12 mouse cellular contexts compared by ENCODE assay signal in the genomic region with DNA sequence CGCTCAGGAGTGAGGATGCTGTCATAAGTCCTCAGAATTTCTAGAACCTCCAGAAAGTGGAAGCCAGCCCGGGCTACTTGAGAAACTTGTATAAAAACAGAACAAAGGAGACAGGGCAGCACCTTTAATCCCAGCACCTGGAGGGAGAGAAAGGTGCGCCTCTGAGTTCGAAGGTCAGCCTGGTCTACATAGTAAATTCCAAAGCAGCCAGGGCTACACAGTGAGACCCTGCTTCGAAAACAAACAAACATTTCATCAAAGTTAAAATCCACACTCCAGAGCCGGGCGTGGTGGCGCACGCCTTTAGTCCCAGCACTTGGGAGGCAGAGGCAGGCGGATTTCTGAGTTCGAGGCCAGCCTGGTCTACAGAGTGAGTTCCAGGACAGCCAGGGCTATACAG. TPM values are rescaled to one million over a fixed set of nuclear protein-coding genes. Genes with fewer than 3 reads are reported as not detected.
DNase-seq lines count a peak whose midpoint lies in the region; ATAC-seq and TF ChIP-seq lines count a peak whose summit lies in the region.
"Had no signal": no experiment of that assay in that cellular context is flagged by ENCODE, and none has a peak within 500 bp of the region (broad histone marks: within the 10 kb centered on the region; RNA-seq: fewer than 3 reads in every experiment).

No protein-coding gene starts in this region.

- DNase-seq in gastrocnemius, adult 2 months: no peak
- no peak for DNase-seq in gastrocnemius, postnatal 10 days
- DNase-seq in kidney, postnatal 14 days: no peak
- peak; percentile 54 for DNase-seq in ZHBTc4 (ENCODE audit: low read depth, low spot score)
- DNase-seq in urinary bladder, postnatal 4 days (ENCODE audit: low spot score in 2 of 2): no peak
- no peak for DNase-seq in left cerebral cortex, postnatal 10 days (ENCODE audit: extremely low spot score in 1 of 2, low spot score in 2 of 2)
- DNase-seq: thymus, postnatal 14 days had no signal

- H3K4me2 ChIP-seq in kidney, embryonic 16.5 days (replicated peaks; ENCODE audit: low read depth, low read length): no peak overlapping the region
- no peak overlapping the region for H3K4me2 ChIP-seq in intestine, embryonic 16.5 days (ENCODE audit: low read depth, low read length)
- H3K4me2 ChIP-seq: limb, embryonic 12.5 days; midbrain, embryonic 13.5 days had no signal

- no peaks in the 10 kb centered on the region for H3K27me3 ChIP-seq in kidney, embryonic 16.5 days (ENCODE audit: insufficient read depth, low read length)
- H3K27me3 ChIP-seq in intestine, embryonic 16.5 days (replicated peaks; ENCODE audit: control insufficient read depth, insufficient read depth, low read length): no peaks in the 10 kb centered on the region
- H3K27me3 ChIP-seq: limb, embryonic 12.5 days; lung, embryonic 15.5 days; midbrain, embryonic 13.5 days had no signal

- peak overlapping the region; percentile 80; the same call in 1 of the 2 replicates for H3K27ac ChIP-seq in gastrocnemius, adult 2 months
- H3K27ac ChIP-seq in kidney, embryonic 16.5 days (ENCODE audit: low read length): peak overlapping the region; percentile 85
- H3K27ac ChIP-seq in intestine, embryonic 16.5 days (ENCODE audit: low read length): peak overlapping the region; percentile 82

- H3K36me3 ChIP-seq in kidney, embryonic 16.5 days (ENCODE audit: insufficient read depth, low read length): no peaks in the 10 kb centered on the region; the same call in 1 of the 2 replicates
- H3K36me3 ChIP-seq in intestine, embryonic 16.5 days (ENCODE audit: control insufficient read depth, insufficient read depth, low read length): no peaks in the 10 kb centered on the region
- H3K36me3 ChIP-seq: lung, embryonic 15.5 days; midbrain, embryonic 13.5 days had no signal

- H3K9ac ChIP-seq in kidney, embryonic 16.5 days (replicated peaks; ENCODE audit: low read length): no peak overlapping the region
- H3K9ac ChIP-seq in intestine, embryonic 16.5 days (ENCODE audit: low read depth, low read length): no peak overlapping the region
- H3K9ac ChIP-seq: limb, embryonic 12.5 days had no signal

- H3K4me3 ChIP-seq in gastrocnemius, adult 2 months: no peak overlapping the region
- no peak overlapping the region for H3K4me3 ChIP-seq in kidney, embryonic 16.5 days (ENCODE audit: low read length)
- H3K4me3 ChIP-seq in intestine, embryonic 16.5 days (ENCODE audit: low read length): no peak overlapping the region
- H3K4me3 ChIP-seq: limb, embryonic 12.5 days; midbrain, embryonic 13.5 days had no signal

- no peaks in the 10 kb centered on the region for H3K9me3 ChIP-seq in kidney, embryonic 16.5 days (ENCODE audit: low read length)
- H3K9me3 ChIP-seq in intestine, embryonic 16.5 days (ENCODE audit: control insufficient read depth, low read length): no peaks in the 10 kb centered on the region
- H3K9me3 ChIP-seq: limb, embryonic 12.5 days; lung, embryonic 15.5 days; midbrain, embryonic 13.5 days had no signal

- TF ChIP-seq CTCF in gastrocnemius, adult 2 months (IDR thresholded peaks at IDR 0.05): no peak

- no peak for ATAC-seq in kidney, embryonic 16.5 days (ENCODE audit: low FRiP score, low TSS enrichment)
- peak; percentile 22 for ATAC-seq in intestine, embryonic 16.5 days

- intact Hi-C loops in gastrocnemius, adult 2 months (cut with DNase I): loop anchor here (5.0 kb wide), 1 partner anchor 74 kb away; no protein-coding TSS in a partner anchor
- intact Hi-C loops in left cerebral cortex, postnatal 10 days (cut with DNase I): no loop called here

- peaks cover 20% of the 10 kb centered on the region for H3K4me1 ChIP-seq in kidney, embryonic 16.5 days (ENCODE audit: insufficient read depth, low read length)
- peaks cover 40% of the 10 kb centered on the region for H3K4me1 ChIP-seq in intestine, embryonic 16.5 days (ENCODE audit: control insufficient read depth, insufficient read depth, low read length)

- WGBS in kidney, embryonic 16.5 days: 89% methylated on average over 10 of the region's 11 CpGs
- WGBS in intestine, embryonic 16.5 days: 77% methylated on average over 11 of the region's 11 CpGs

RNA-seq across cellular contexts. Expression of gene Spen, which starts 32.6 kb away (rescaled TPM):
- total RNA-seq in gastrocnemius, adult 2 months (2021): 10 to 100 TPM; 23.3 to 25.1 TPM
- total RNA-seq in gastrocnemius, postnatal 10 days (2021): 10 to 100 TPM; 23.4 to 30.9 TPM
- polyA plus RNA-seq in kidney, embryonic 16.5 days (2015; fragmentation: Nextera tagmentation; extraction: Ambion mirVana): 9.3 and 10.5 TPM in 2 replicates
- 6.2 and 6.3 TPM in 2 replicates for polyA plus RNA-seq in intestine, embryonic 16.5 days (2015; fragmentation: Nextera tagmentation; extraction: Ambion mirVana)
- total RNA-seq in left cerebral cortex, postnatal 10 days (2021): 10 to 100 TPM; 56.8 to 59.9 TPM
